Mouse (Mus musculus) liver, embryonic 12.5 days (tissue): ENCODE data around the gene Gse1. TPM values are rescaled to one million over a fixed set of nuclear protein-coding genes. Genes with fewer than 3 reads are reported as not detected.

Source experiments
- ATAC-seq: fragments of 200-750 bp; cut with Nextera tagmentation; 2 replicates; pipeline ENCODE4 v1.8.0; 2017; ENCODE audit warnings: moderate number of reproducible peaks, mild to moderate bottlenecking, moderate library complexity
- H3K27ac ChIP-seq: fragments of 300-500 bp; sonication (generic); 2 replicates; pipeline ENCODE4 v1.5.1; 2016; ENCODE audit warnings: mild to moderate bottlenecking
- H3K27me3 ChIP-seq: fragments of 300-500 bp; sonication (generic); replicated peaks from 2 replicates; pipeline ENCODE4 v1.6.1; 2016; ENCODE audit warnings: mild to moderate bottlenecking, moderate library complexity
- H3K36me3 ChIP-seq: fragments of 300-500 bp; sonication (generic); 2 replicates; pipeline ENCODE4 v1.6.1; 2016; ENCODE audit warnings: mild to moderate bottlenecking, moderate library complexity
- H3K4me1 ChIP-seq: fragments of 300-500 bp; sonication (generic); 2 replicates; pipeline ENCODE4 v1.6.1; 2016
- H3K4me2 ChIP-seq: fragments of 300-500 bp; sonication (generic); 2 replicates; pipeline ENCODE4 v1.6.1; 2016; ENCODE audit warnings: mild to moderate bottlenecking, moderate library complexity
- H3K4me3 ChIP-seq: fragments of 300-500 bp; sonication (generic); 2 replicates; pipeline ENCODE4 v1.5.1; 2016; ENCODE audit warnings: mild to moderate bottlenecking, moderate library complexity
- H3K9ac ChIP-seq: fragments of 300-500 bp; sonication (generic); 2 replicates; pipeline ENCODE4 v1.6.1; 2016; ENCODE audit warnings: mild to moderate bottlenecking, moderate library complexity
- H3K9me3 ChIP-seq: fragments of 300-500 bp; sonication (generic); replicated peaks from 2 replicates; pipeline ENCODE4 v1.6.1; 2016; ENCODE audit warnings: mild to moderate bottlenecking, moderate library complexity
- WGBS: fragments of 180-500 bp; shearing (Covaris S2); methylation state at CpG from one replicate; pipeline ENCODE4 v1.1.7; 2016; ENCODE audit not compliant: insufficient replicate concordance; 5-methylcytosine and 5-hydroxymethylcytosine counted together
- polyA plus RNA-seq: library from polyadenylated mRNA; unstranded; fragments of >200 nt; fragmentation: Nextera tagmentation; extraction: Ambion mirVana; gene quantifications from 2 replicates; pipeline ENCODE4 v1.2.1, GENCODE M21; 2016

The Gse1 gene
- polyA plus RNA-seq, 1 experiment from 2014 or later = 15.9 TPM

GRCm38 (mm10) chr8:120416173-120416521, 187.9 kb downstream of the Gse1 start:
- Histone ChIP-seq H3K4me3 (no peak overlapping the region), H3K4me2 (peak overlapping the region; percentile 55), H3K36me3 (no peaks in the 10 kb centered on the region), H3K4me1 (peaks cover 62% of the 10 kb centered on the region), H3K9me3 (no peaks in the 10 kb centered on the region), H3K27ac (0 out of 2 replicates have a peak overlapping the region, but pooled peaks have one; percentile 80), H3K27me3 (peaks cover 66% of the 10 kb centered on the region), H3K9ac (no peak overlapping the region)
- WGBS = 56% methylated on average over 8 of the region's 8 CpGs
- ATAC-seq = no peak

GRCm38 (mm10) chr8:120416522-120417394, 188.5 kb downstream of the Gse1 start:
- peak overlapping the region; percentile 54 for H3K9ac ChIP-seq
- H3K4me1 ChIP-seq = peaks cover 65% of the 10 kb centered on the region
- no peak overlapping the region for H3K4me3 ChIP-seq
- peaks cover 62% of the 10 kb centered on the region for H3K27me3 ChIP-seq
- peak overlapping the region; percentile 80 for H3K27ac ChIP-seq
- no peaks in the 10 kb centered on the region for H3K9me3 ChIP-seq
- 26% methylated on average over 33 of the region's 33 CpGs for WGBS
- H3K4me2 ChIP-seq = peak overlapping the region; percentile 55
- no peaks in the 10 kb centered on the region for H3K36me3 ChIP-seq
- peak; percentile 22; the same call in 1 of the 2 replicates for ATAC-seq

GRCm38 (mm10) chr8:120418188-120418587, 189.9 kb downstream of the Gse1 start:
- Histone ChIP-seq H3K9me3 (no peaks in the 10 kb centered on the region), H3K36me3 (no peaks in the 10 kb centered on the region), H3K4me2 (no peak overlapping the region), H3K27me3 (peaks cover 48% of the 10 kb centered on the region), H3K4me3 (no peak overlapping the region), H3K27ac (no peak overlapping the region), H3K9ac (no peak overlapping the region), H3K4me1 (peaks cover 73% of the 10 kb centered on the region)
- 68% methylated on average over 5 of the region's 5 CpGs for WGBS
- no peak for ATAC-seq

- Histone ChIP-seq H3K36me3 (no peaks in the 10 kb centered on the region), H3K9me3 (no peaks in the 10 kb centered on the region), H3K4me1 (peaks cover 88% of the 10 kb centered on the region), H3K27ac (no peak overlapping the region), H3K9ac (no peak overlapping the region), H3K4me2 (no peak overlapping the region), H3K27me3 (peaks cover 35% of the 10 kb centered on the region), H3K4me3 (no peak overlapping the region)
- no peak for ATAC-seq
- 75% methylated on average over 9 of the region's 9 CpGs for whole genome bisulfite sequencing
Observed at GRCm38 (mm10) chr8:120419675-120420074, 191.4 kb downstream of the Gse1 start.

GRCm38 (mm10) chr8:120420226-120420625, 192.0 kb downstream of the Gse1 start:
- ATAC-seq = 0 out of 2 replicates have a peak, but pooled peaks have one; percentile 11
- Histone ChIP-seq H3K36me3 (no peaks in the 10 kb centered on the region), H3K27me3 (peaks cover 32% of the 10 kb centered on the region), H3K4me1 (peaks cover 93% of the 10 kb centered on the region), H3K9me3 (no peaks in the 10 kb centered on the region), H3K27ac (no peak overlapping the region), H3K4me3 (no peak overlapping the region), H3K4me2 (no peak overlapping the region), H3K9ac (0 out of 2 replicates have a peak overlapping the region, but pooled peaks have one; percentile 37)
- 20% methylated on average over 5 of the region's 5 CpGs for WGBS

GRCm38 (mm10) chr8:120421638-120422037, 193.4 kb downstream of the Gse1 start:
- no peaks in the 10 kb centered on the region for H3K36me3 ChIP-seq
- no peak overlapping the region for H3K9ac ChIP-seq
- ATAC-seq = no peak
- H3K27ac ChIP-seq = no peak overlapping the region
- WGBS = 30% methylated on average over 9 of the region's 9 CpGs
- no peaks in the 10 kb centered on the region for H3K9me3 ChIP-seq
- H3K4me2 ChIP-seq = no peak overlapping the region
- no peak overlapping the region for H3K4me3 ChIP-seq
- H3K27me3 ChIP-seq = peaks cover 21% of the 10 kb centered on the region; the same call in 1 of the 2 replicates
- peaks cover 96% of the 10 kb centered on the region for H3K4me1 ChIP-seq

GRCm38 (mm10) chr8:120422236-120422635, 194.0 kb downstream of the Gse1 start:
- no peak overlapping the region for H3K27ac ChIP-seq
- H3K36me3 ChIP-seq = no peaks in the 10 kb centered on the region
- ATAC-seq = no peak
- H3K27me3 ChIP-seq = peaks cover 18% of the 10 kb centered on the region; the same call in 1 of the 2 replicates
- WGBS = 74% methylated on average over 8 of the region's 8 CpGs
- H3K4me3 ChIP-seq = no peak overlapping the region
- H3K4me2 ChIP-seq = no peak overlapping the region
- H3K4me1 ChIP-seq = peaks cover 96% of the 10 kb centered on the region
- no peak overlapping the region for H3K9ac ChIP-seq
- H3K9me3 ChIP-seq = no peaks in the 10 kb centered on the region

- Histone ChIP-seq H3K27ac (no peak overlapping the region), H3K27me3 (peaks cover 10% of the 10 kb centered on the region; the same call in 1 of the 2 replicates), H3K9ac (no peak overlapping the region), H3K4me2 (no peak overlapping the region), H3K9me3 (no peaks in the 10 kb centered on the region), H3K36me3 (no peaks in the 10 kb centered on the region), H3K4me3 (no peak overlapping the region), H3K4me1 (peaks cover 96% of the 10 kb centered on the region)
- no peak for ATAC-seq
- 17% methylated on average over 7 of the region's 7 CpGs for WGBS
Observed at GRCm38 (mm10) chr8:120423576-120423975, 195.3 kb downstream of the Gse1 start.

- Histone ChIP-seq H3K4me1 (peaks cover 94% of the 10 kb centered on the region), H3K9me3 (no peaks in the 10 kb centered on the region), H3K27me3 (0 out of 2 replicates have a peak, but pooled peaks cover 3% of the 10 kb centered on the region), H3K27ac (peak overlapping the region; percentile 74; the same call in 1 of the 2 replicates), H3K36me3 (no peaks in the 10 kb centered on the region), H3K9ac (no peak overlapping the region), H3K4me3 (no peak overlapping the region), H3K4me2 (no peak overlapping the region)
- WGBS = 73% methylated on average over 4 of the region's 4 CpGs
- no peak for ATAC-seq
Observed at GRCm38 (mm10) chr8:120424829-120425198, 196.6 kb downstream of the Gse1 start.

GRCm38 (mm10) chr8:120425199-120425941, 197.1 kb downstream of the Gse1 start:
- Histone ChIP-seq H3K4me3 (no peak overlapping the region), H3K9me3 (no peaks in the 10 kb centered on the region), H3K9ac (peak overlapping the region; percentile 27; the same call in 1 of the 2 replicates), H3K4me1 (peaks cover 89% of the 10 kb centered on the region), H3K36me3 (no peaks in the 10 kb centered on the region), H3K27ac (peak overlapping the region; percentile 74), H3K27me3 (no peaks in the 10 kb centered on the region), H3K4me2 (peak overlapping the region; percentile 20)
- WGBS = 31% methylated on average over 7 of the region's 8 CpGs
- ATAC-seq = peak; percentile 66

- Histone ChIP-seq H3K9ac (peak overlapping the region; percentile 9; the same call in 1 of the 2 replicates), H3K4me1 (peaks cover 82% of the 10 kb centered on the region), H3K9me3 (no peaks in the 10 kb centered on the region), H3K4me2 (peak overlapping the region; percentile 20; the same call in 1 of the 2 replicates), H3K36me3 (no peaks in the 10 kb centered on the region), H3K27me3 (0 out of 2 replicates have a peak, but pooled peaks cover 3% of the 10 kb centered on the region), H3K4me3 (no peak overlapping the region), H3K27ac (peak overlapping the region; percentile 50; the same call in 1 of the 2 replicates)
- 12% methylated on average over 1 of the region's 1 CpGs for WGBS
- ATAC-seq = peak; percentile 53
Observed at GRCm38 (mm10) chr8:120426105-120426504, 197.8 kb downstream of the Gse1 start.
